Mouse (Mus musculus) left cerebral cortex, postnatal 36 days (tissue): ENCODE measurements around the gene Psen2. TPM values are rescaled to one million over a fixed set of nuclear protein-coding genes. Genes with fewer than 3 reads are reported as not detected.

ENCODE experiments used
- DNase-seq, 2 experiments: peaks; one replicate each; pipeline ENCODE4 v3.0.0; 2021 to 2022; ENCODE audit warnings: low spot score in 2 of 2, mixed read lengths in 1 of 2
- intact Hi-C: fragments of 180-260 bp; cut with DNase I; formaldehyde crosslinking; loops from one replicate; pipeline ENCODE4 v1.15.1; 2025
- total RNA-seq, 2 experiments: library from RNA; stranded (reverse); gene quantifications; 2 replicates each; pipeline ENCODE4 v1.2.3; 2021

The Psen2 gene
- total RNA-seq, 2 experiments from 2014 or later, result 19.3 to 20.0 TPM

GRCm38 (mm10) chr1:180210781-180211271 is 52.4 kb downstream of the Psen2 start:
- intact Hi-C loops, result loop anchor here (5.0 kb wide), 1 partner anchor 364 kb away; no protein-coding TSS in a partner anchor
- no peak for DNase-seq

GRCm38 (mm10) chr1:180210031-180210432 is 53.2 kb downstream of the Psen2 start:
- DNase-seq, result no peak
- intact Hi-C loops, result loop anchor here (5.0 kb wide), 1 partner anchor 363 kb away; no protein-coding TSS in a partner anchor

DNA sequence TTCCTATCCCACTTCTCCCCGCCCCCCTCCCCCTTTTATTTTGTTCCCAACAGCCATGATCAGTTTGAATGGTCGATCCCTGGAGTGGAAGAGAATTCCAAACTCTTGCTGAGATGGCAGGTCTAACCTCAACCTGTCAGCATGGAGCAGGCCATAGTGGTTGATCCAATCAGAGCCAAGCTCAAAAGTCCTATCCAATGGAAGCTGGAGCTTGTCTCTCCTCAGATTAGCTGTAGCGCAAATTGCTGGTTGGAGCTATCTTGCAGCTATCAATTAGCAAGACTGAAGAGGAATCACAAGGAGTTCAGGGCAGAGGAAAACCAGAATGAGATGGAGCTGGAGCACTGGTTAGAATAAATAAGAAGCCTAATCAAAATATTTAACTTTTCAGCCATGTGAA is 54.9 kb downstream of the Psen2 start:
- intact Hi-C loops, result no loop called here
- no peak for DNase-seq

GRCm38 (mm10) chr1:180200722-180201121 is 62.5 kb downstream of the Psen2 start:
- DNase-seq, result no peak
- intact Hi-C loops, result no loop called here

DNA sequence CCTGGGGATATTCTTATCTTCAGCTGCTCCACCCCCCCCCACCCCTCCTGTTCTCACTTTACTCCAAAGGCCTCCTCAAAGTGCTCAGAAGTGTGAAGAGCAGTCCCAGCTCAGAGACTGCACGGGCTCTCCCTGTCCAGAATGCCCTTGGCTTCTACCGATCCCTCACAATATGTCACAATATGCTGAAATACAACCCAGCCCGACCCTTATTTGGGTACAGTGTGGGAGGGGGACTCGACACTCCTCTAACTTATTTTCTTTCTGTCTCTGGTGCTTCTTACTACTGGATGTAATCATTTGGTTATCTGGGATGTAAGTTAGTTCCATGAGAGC is 63.6 kb downstream of the Psen2 start:
- DNase-seq, result no peak
- intact Hi-C loops, result no loop called here

DNA sequence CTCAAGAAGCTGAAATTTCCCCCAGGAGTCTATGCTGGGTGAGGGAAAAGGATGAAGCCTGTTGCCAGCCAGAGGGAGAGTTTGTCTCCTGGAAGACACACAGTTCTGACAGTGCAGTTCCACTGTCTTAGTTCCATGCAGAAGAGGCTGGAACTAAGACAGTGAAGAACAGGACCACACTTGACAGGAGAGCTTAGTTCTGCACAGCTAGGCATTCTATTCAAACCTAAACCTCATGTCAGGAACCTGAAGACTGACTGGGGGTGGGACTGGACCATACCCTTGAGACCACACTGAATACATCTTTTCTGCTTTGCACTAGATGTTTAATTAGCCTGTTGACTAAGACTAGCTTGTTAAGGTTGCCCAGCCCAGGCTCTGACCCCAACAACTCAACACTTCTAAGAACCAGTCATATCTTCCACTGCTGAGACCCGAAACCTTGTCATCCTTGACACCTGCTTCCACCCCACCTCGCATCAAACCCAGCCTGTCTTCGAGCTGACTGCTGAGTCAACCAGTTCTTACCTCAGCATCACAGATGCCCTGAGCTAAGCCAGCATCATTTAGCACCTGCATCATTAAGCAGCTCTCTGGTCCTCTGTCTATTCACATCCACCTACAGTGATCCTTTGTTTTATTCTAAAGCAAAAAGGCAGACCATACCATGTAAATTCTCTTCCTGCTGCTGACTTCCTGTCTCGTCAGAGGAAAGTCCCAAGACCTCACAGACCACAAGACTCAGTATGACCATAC is 64.1 kb downstream of the Psen2 start, which contains the start of gene Coq8a:
Gene Coq8a (minus strand): TSS at position 644 of the 756 bp plus-strand sequence.
- no peak for DNase-seq
- intact Hi-C loops, result no loop called here

- intact Hi-C loops, result no loop called here
- DNase-seq, result no peak
Observed at GRCm38 (mm10) chr1:180197956-180198355, 65.3 kb downstream of the Psen2 start.

- intact Hi-C loops, result no loop called here
- DNase-seq, result no peak
Observed at GRCm38 (mm10) chr1:180196508-180196907, 66.7 kb downstream of the Psen2 start.

DNA sequence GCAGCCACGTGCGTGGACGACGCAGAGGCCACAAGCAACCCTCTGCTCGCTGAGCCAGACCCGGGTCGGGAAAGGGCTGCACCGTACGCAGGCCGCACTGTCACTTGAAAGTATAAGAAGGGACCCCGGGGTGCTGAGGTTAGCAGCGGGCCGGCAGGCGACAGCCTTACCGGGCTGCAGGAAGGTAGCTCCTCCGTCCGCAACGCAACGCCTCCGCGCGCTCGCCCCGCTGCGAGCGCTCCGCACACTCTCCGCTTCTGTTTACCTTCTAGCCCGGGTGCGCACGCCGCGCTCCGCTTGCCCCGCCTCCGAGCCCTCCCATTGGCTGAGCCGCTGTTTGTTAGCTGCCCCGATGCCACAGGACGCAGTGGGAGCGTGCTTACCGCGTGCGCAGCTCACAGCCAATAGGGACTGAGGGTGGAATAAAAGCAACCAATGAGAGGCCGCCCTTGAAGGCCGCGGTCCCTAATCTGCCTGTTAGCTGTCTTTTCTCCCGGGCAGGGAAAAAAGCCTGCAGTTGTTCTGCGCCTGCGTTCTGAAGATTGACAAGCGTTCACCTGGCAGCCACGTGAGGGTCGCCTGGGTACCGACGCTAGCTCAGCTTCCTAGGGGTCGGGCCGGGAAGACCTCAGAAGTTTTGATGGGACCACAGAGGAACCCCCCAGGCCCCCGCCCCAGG is 67.4 kb downstream of the Psen2 start:
- DNase-seq, result peak; percentile 97 to 98
- intact Hi-C loops, result no loop called here

DNA sequence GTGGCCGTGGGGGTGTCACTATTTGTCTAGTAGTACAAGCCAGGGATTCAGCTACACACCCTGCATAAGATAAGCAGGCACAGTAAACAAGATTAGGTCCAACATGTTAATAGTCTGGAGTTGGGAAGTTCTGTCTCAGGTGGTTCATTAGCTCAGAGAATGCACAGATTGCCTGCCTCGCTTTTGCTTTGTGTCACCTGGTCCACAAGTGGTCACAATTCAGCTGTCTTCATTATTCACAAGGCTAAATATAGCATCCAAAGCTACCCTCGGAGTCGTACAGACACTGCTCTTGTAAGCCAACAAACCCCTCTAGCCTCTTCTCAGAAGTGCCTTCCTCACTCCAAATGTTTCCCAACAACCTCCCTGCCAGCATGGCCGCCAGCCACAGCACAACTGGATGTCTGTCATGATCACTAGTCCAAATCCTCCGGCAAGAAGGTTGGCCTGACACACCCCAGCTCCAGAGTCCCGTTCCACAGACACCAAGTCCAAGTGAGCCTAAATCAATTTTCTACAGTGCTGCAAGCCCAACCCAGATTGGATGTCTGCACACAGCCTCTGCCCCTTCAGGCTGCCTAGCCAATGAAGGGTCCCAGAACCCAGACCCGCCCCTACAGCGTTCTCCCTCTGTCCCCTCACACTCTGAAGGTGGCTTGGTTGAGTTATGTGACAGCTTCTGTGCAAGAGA is 68.3 kb downstream of the Psen2 start:
- intact Hi-C loops, result no loop called here
- peak in 1 of 2 experiments; percentile 24 for DNase-seq

- DNase-seq, result no peak
- intact Hi-C loops, result no loop called here
Observed at GRCm38 (mm10) chr1:180194048-180194447, 69.2 kb downstream of the Psen2 start.

DNA sequence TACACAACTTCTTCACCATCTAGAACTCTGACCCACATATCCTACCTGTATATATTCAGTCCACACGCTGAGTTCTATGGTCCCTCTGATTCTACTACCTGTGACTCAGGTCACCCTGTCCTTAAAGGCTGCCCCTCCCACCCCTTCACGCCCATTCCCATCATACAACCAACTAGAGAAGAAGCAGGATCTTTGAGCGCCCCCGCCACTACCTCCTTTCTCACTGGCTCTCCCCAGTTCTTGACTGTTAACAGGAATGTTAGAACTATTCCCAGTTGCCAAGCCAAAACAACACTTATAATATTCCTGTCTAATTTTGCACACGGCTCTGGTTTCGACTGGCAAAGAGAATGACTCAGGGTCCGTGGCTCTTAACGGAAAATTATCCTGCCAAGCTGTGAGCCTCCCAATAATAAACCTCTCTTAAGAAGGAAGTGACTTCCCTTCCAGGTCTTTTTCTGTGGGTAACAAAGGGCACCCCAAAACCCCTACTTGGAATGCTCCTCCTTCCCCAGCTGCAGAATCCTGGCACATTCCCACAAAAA is 69.8 kb downstream of the Psen2 start:
- no peak for DNase-seq
- intact Hi-C loops, result no loop called here

DNA sequence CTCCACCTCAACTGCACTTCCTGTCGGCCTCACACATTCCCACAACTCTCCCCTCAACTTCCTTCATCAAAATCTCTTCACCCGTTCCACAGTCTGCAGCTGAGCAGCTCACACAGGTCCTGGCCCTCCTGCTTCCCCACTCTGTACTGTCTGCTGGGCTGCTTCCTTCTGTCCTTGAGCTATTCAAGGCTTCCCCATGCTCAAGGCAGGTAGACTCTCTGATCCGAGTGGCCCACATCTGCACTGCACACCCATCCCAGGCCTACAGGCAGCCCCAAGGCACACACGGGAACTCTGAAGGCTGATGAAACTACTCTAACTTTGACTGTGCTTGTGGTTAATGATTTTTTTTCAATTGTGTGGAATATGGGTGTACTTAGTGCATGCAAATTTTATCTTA is 70.4 kb downstream of the Psen2 start:
- intact Hi-C loops, result no loop called here
- no peak for DNase-seq

DNA sequence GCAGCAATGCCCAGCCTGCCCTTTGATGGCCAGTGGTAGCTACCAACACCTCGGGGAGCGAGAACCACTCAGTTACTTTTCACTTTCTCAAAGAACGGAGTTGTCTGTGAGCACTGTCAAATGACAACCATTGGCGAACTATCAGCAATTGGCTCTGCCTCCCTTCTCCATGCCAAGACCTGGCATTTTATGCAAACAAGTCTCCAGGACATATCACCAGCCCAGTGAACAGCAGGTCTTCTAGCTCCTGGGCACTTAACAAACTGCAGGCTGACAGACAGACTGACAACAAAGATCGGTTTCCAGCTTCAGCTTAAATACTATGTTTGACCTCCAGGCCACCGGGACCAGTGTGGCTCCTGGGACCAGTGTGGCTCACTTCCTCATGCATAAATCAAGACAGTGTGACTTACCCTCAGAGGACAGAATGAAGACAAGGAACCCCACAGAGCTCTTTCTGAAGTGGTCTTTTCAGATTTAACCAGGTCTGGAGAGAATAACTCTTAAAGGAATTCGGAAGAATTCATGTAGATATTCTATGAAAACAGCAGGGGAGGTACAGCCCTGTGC is 71.5 kb downstream of the Psen2 start:
- no peak for DNase-seq
- intact Hi-C loops, result no loop called here

- intact Hi-C loops, result no loop called here
- DNase-seq, result no peak
Observed at GRCm38 (mm10) chr1:180191112-180191511, 72.1 kb downstream of the Psen2 start.

GRCm38 (mm10) chr1:180188951-180189350 is 74.3 kb downstream of the Psen2 start:
- no peak for DNase-seq
- intact Hi-C loops, result no loop called here

- intact Hi-C loops, result no loop called here
- no peak for DNase-seq
Observed at GRCm38 (mm10) chr1:180186371-180186770, 76.9 kb downstream of the Psen2 start.

GRCm38 (mm10) chr1:180185877-180186276 is 77.4 kb downstream of the Psen2 start:
- DNase-seq, result no peak
- intact Hi-C loops, result no loop called here

DNA sequence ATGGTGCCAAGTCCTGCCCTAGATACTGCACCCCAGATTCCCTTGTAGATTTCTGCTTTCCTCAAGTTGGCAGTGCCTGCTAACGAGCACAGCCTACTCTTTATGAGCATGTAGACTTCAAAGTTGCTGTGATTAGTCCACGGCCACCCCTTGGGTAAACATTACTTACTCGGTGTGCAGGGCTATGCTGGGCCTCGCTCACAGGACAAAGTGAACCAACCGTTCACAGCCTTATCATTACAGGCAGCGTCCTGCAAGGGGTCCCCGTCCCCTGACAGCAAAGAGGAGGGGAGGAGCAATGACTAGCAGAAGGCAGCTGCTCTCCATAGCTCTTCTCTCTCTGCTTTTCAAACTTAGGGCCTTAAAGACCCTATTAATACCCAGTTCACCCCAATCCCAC is 78.5 kb downstream of the Psen2 start:
- intact Hi-C loops, result no loop called here
- no peak for DNase-seq
